Mouse (Mus musculus): ENCODE measurements around the gene Dctn1.
A peak's percentile ranks its signal among the peaks of the same experiment; 100 is the strongest.

The Dctn1 gene

DNA sequence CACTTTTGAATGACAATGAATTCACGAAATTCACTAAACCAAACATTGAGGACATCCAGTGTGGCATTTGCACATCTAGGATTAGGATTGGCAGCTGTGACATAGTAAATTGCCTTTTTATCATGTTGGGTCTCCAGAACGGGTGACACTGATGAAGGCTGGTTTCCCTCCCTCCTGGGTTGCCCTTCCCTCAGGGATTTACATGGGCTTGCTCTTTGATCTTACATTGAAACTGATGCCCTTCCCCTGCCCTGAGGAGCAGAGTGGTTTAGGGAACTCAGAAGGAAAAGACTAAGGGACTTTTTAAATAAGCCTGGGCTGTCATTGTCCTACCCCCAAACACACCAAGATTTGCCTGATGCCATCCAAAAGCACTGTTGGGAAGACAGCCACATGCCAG is 65.8 kb downstream of the Dctn1 start:
- DNase-seq (ENCODE audit: low read depth, low spot score), result no peak

DNA sequence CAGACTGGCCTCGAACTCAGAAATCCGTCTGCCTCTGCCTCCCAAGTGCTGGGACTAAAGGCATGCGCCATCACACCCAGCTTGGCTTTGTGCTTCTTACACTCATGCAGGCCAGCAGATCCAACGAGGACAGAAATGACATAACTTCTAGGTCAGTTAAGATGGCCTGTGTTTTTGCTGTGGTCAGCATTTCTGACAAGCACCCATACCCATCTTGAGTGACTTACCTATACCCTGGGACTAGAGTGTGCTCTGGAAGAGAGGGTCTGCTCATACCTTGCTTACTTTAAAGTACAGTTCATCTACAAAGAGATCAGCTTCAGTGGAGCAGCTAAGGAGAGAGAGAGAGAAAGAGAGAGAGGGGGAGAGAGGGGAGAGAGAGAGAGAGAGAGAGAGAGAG is 67.6 kb downstream of the Dctn1 start:
- no peak for DNase-seq (ENCODE audit: low read depth, low spot score)

DNA sequence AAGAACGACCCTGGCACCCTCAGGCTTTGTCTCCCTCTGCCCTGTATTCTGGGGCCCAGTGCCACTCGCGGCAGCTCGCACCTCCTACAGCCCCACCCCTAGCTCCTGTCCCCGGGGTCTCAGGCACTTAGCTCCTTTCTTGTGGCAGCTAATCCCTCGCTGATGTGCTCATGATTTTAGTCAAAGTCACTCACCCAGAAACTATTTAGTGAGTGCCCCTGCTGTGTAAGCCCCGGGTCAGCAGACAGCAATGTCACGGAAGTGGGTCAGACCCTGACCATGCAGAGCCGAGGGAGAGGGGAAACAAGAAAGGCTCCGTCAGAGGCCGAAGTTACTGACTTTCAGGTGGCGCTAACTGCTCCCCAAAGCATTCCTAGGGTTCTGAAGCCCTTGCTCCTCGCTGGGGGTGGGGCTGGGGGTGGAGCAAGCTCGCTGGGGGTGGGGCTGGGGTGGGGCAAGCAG is 68.6 kb downstream of the Dctn1 start:
- no peak for DNase-seq (ENCODE audit: low read depth, low spot score)

- DNase-seq (ENCODE audit: low read depth, low spot score), result no peak
Measured at GRCm38 (mm10) chr6:83237123-83237522, 71.4 kb downstream of the Dctn1 start.

GRCm38 (mm10) chr6:83244422-83245061 is 78.8 kb downstream of the Dctn1 start:
- DNase-seq (ENCODE audit: low read depth, low spot score), result no peak

DNA sequence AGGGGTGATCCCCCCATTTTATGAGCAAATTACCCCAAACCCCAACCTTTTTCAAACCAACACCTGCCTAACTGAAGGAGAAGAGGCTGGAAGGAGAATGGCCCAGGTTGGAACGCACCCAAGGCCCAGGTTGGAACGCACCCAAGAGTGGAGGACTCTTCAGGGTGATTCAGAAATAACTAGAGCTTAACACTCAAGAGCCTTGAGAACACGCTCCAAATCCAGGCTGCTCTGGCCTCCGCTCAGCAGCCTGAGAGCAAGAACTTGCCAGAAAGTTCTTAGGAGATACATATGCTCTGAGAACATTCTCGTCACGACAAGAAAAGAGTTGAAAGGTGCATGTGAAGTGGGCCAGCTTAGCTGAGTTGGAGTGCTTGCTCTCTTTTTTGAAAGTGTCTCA is 79.4 kb downstream of the Dctn1 start:
- DNase-seq (ENCODE audit: low read depth, low spot score), result peak; percentile 6

DNA sequence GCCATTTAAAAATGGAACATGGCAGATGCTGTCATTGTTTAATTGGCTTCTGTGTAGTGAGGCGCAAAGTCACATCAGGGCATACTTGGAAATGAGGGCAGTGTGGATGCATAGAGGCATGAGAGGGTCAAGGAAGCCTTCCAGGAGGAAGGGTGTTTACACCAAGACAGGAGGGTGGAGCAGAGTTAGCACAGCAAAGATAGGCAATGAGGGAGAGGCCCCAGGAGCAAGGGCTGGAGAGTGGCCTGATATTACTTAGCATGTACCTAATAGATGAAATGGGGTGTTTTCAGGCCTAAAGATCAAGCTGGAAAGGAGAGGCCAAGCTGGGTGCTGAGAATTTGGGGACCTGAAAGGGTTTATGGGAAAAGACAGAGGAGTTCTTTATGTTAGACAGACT is 80.3 kb downstream of the Dctn1 start:
- no peak for DNase-seq (ENCODE audit: low read depth, low spot score)

DNA sequence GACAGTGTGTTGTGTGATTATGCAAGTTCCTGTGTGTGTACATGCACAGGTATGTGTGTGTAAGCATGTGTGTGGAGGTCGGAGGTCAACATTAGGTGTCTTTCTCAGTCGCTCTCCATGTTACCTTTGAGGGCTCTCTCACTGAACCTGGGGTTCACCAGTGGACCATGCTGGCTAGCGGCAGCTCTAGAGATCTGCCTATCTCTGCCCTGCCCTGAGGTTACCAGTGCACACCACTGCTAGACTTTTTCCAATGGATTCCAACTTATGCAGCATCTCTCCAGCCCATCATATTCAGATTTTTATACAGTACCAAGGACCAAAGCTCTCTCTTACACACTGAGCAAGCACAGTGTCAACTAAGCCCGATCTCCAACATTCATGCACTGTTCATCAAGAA is 81.0 kb downstream of the Dctn1 start:
- no peak for DNase-seq (ENCODE audit: low read depth, low spot score)

DNA sequence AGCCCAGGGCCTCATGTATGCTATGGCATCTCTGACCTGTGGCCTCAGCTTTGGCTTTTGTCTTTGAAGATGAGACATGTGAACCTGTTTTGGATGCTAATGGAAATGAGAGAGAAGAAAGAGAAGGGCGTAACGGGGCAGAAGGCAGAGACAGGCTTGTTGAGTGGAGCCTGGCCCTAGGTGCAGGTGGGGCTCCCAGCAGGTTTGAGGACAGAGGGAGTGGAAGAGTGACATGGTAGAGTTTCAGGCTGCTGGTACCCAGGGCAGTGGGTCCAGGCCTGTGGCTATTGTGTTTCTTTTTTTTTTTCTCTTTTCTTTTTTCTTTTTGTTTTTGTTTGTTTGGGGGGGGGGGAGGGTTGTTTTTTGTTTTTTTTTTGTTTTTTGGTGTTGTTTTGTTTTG is 81.4 kb downstream of the Dctn1 start:
- DNase-seq (ENCODE audit: low read depth, low spot score), result no peak
